Mouse (Mus musculus): ENCODE results near the gene Chd1l.
A peak's percentile ranks its signal among the peaks of the same experiment; 100 is the strongest.

Chd1l gene

DNA sequence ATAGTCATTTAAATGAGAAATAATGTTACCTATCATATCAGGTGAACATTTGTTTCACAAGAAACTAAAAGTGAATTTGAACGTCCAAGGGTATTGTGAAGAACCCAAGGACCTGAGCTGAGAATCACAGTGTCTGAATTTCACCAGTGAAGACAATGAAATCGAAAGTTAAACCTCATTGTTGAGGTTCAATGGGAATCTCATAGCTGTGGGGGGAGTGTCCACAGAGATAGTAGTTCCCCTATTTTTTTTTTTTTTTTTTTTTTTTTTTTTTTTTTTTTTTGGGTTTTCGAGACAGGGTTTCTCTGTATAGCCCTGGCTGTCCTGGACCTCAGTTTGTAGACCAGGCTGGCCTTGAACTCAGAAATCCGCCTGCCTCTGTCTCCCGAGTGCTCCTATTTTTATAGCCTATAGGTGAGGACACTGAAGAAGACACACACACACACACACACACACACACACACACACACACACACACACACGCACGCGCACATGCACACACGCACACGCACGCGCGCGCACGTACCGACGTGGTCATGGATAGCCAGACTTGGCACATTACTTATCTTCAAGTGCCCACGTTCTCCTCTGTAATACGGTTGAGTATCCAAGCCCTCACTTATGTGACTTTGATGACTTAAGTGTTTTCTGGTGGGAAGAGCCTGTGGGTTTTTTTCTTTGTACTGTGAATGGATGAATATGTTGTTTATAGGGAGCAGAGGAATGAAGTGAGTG, 7.3 kb upstream of the Chd1l start:
- no peak for DNase-seq (ENCODE audit: low read depth, low spot score)

DNA sequence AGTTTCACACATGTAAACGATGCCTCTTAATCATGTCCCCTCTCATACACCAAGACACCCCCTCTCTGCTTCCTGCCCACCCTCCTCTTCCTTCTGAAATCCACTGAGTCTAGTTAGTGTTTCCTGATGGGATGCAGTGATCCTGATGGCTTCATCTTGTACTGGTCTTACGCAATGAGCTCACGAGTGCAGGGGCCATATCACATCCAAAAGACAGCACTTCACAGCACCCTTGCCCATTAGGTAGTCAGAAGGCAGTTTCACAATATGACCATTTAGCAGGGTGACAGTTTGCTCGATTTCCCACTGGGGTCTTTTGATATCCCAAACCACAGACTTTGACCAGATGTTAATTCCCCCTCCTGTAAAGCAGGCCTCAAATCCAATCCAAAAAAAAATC, 5.9 kb upstream of the Chd1l start:
- DNase-seq (ENCODE audit: low read depth, low spot score) = no peak

DNA sequence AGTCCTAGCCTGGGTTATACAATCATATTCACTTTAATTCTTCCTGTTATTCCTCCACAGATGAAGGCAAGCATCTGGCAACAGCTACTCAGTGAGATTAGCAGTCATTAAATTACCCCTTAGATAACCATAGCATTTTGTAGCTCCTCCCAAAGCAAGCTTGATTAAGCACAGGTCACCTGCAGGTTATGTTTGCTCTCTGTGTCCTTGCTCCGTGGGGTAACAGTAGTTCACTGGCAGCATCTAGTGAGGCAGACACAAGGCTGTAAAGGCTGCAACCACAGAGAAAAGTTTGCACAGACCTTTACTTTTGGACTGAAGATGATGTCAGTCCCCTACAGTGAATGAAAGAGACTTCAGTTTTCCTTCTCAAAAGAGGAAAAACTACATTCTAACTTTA, 5.2 kb upstream of the Chd1l start:
- DNase-seq (ENCODE audit: low read depth, low spot score) = no peak

DNA sequence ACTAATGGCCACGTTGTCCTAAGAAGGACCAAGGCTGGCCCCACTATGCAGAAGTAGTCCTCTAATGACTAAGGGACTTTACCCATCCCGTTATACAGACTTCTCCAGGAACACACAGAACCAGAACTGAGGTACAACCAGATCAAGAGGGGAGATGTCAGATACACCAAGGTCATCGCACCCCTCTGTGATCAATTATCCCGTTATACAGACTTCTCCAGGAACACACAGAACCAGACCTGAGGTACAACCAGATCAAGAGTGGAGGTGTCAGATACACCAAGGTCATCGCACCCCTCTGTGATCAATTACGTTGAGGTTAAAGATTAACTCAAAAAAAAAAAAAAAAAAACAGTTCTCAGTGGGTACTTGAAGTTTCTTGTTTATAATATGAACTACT, 1.0 kb upstream of the Chd1l start:
- no peak for DNase-seq (ENCODE audit: low read depth, low spot score)

DNA sequence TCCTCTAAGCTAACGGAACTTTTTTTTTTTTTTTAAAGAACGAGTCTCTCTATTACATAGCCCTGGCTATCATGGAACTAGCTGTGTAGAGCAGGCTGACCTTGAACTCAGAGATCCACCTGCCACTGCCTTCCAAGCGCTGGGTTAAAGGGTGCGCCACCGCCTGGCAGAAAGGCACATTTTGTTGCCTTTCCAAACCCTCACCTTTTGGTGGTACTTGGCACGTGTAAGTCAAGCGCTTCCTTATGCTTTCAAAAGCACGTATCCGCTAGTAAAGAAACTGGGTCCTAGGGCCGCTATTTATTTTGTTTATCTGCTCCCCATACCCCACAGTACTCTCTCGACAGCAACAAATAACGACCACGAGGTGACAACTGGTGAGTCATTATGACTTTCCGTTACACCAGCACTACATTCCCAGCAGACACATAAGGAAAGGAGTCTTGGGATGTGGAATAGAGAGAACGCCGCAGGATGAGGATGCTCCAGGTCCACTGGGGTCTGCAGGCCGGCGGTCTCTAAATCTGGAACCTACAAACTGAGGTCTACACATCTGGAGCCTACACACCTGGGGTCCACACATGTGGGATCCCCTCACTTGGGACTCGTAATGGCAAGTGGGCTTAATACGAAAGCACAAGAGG, 680 bp downstream of the Chd1l start:
- no peak for DNase-seq (ENCODE audit: low read depth, low spot score)

DNA sequence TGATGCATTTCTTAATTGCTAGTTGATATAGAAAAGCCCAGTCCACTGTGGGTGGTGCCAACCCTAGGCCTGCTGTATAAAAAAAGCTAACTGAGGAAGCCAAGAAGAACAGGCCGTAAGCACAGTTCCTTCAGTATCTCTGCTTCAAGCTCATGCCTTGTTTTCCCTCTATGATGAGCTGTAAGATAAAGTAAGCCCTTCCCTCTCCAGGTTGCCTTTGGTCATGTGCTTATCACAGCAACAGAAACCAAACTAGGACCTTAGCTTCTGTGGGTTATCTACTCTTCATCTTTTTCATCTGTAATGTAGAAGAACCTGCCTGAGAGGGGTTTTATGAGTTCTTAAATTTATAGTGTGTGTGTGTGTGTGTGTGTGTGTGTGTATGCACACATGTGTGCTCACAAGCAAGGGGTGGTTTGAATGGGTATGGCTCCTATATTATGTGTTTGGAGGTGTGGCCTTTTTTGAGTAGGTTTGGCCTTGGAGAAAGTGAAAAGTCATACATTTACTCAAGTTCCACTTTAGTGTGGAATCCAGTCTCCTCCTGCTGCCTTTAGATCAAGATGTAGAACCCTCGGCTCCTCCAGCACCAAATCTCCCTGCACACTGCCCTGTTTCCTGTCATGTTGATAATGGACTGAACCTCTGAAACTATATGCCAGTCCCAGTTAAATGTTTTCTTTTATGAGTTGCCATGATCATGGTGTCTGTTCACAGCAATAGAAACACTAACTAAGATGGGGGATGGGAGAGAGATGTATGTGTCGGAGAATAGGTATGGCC, 9.8 kb downstream of the Chd1l start:
- DNase-seq (ENCODE audit: low read depth, low spot score) = no peak

DNA sequence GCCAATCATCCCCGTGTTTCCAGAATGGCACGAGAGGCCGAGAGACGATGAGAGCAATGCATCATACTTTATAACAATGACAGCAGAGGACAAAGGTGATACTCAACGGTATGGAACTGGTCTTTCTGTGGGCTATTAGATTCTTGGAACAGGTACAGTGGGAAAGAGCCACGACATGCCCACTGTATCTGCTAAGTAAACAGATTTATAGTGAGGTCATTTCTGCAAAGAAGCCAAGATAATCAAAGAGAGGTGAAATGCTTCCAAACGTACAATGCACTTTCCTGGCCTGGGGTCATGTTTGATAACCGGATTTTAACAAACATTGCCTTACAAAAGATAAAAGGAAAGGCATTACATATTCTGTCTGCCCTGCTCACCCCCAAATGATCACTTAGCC, 13.2 kb downstream of the Chd1l start:
- DNase-seq (ENCODE audit: low read depth, low spot score) = no peak

DNA sequence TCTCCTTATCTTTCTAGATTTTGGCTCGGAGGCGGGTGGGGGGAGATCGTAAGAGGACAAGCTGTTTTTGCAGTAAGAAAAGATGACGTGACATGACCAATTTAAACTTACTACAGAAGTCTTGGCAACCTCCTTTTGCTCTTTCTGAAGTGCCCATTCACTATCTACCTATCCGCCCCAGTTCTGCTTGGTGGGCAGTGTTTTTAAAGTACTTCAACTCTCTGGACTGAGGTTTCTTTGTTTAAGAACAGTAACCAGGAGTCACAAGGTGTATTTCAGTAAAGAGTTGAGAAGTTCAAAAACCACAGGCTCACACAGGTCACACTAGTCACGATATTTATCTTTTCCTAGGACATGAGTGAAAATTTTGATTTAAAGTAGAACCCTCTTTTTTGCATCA, 14.9 kb downstream of the Chd1l start:
- no peak for DNase-seq (ENCODE audit: low read depth, low spot score)

DNA sequence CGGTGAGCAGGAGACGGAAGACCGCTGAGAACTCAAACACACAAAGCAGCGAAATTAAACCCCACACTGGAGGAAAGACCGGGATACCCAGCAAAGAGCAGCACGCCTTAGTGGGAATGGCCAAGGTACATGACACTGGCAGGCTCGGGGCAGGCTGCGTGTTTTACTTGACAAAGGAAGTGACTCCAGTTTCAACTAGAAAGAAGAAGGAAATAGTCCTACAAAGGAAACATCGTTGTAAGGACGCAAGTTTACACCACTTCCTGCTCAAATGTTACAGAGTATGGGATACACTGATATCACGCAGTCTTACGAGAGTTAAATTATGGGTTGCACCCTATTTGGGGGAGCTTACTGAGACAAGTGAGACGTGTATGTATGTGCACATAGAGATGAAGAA, 15.9 kb downstream of the Chd1l start:
- no peak for DNase-seq (ENCODE audit: low read depth, low spot score)

DNA sequence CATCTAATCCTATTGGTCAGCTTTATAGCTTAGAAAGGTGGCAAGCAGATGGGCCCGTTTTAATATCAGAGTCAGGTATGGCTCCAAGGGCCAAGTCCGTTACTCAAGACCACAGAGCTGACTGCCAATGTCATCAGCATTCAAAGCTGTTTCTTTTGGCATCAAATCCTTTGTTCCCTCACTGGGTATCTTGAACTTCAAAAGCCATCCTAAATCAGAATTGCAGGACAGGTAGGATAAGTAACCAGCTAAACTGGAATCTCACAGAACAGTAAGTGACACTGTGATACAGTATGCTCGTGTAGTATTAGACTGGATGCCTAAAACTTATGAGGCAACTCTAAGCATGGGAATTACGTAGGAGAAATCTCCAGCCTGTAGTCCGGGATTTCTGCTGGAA, 16.9 kb downstream of the Chd1l start:
- no peak for DNase-seq (ENCODE audit: low read depth, low spot score)

DNA sequence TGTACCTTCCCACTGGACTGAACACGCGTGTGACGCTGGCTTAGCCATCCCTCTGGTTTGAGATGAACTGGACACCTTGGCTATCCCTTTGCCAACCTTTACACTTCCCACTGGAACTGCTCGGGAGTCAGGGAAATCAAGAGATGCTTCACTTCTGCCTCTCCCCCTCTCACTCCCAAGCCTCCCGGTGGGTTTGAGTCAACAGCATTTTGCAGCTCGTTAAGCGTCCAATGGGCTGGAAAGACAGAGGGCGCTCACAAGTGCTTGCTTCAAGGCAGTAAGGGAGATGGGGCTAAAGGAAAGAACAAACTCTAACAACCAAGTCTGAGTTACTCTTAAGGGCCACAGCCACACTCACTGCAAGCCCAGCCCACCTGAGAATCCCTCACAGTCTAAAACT, 19.3 kb downstream of the Chd1l start:
- no peak for DNase-seq (ENCODE audit: low read depth, low spot score)

DNA sequence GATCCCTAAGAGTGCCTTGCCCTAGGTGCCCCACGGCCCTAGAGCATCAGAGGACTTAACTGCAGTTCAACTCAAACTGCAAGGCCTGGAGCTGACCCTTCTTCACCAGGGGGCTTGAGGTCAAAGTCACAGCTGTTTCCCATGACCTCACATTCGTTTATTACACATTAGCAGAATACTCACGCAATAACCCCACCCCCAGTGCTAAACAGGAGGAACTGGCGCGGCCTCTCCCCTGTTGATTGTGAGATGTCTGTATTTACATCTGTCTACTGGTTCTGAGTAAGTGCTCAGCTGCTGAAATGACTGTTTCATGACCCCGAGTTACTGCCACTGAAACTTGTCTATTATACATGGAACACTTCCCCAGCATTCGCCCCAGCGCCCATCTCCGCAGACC, 22.3 kb downstream of the Chd1l start:
- no peak for DNase-seq (ENCODE audit: low read depth, low spot score)

DNA sequence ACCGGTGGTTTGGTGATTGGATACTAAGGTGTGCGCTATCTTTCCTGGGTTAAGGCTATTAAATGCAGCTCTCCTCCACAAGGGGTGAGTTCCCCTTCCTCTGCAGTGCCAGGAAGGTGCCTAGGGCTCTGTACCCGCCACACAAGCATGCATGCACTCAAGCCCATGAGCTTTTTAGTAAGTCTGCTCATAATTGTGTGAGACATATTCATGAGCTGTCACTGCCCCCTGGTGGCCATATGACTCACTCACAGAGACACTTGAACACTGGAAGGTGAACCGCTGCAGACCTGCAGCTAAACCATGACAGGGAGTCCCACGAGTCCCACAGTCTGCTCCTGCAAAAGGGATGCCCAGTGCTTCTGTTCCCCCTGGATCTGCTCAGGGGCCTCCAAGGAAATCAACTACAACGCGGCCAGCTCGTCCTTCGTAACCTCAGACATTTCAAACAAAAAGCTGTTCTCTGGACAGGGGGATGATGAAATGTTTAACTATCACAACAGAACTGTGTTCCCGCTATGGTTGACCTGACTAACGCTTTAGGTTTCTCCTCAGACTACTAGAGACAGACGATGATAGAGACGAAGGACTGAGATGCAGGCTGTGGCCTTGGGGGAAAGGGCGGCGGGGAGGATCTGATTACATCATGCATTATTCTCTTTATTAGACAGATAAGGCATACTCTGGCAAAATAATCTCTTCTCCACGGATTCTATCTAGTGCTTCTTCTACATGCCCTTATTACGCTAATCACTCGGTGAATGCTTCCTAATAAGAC, 24.4 kb downstream of the Chd1l start:
- peak; percentile 71 for DNase-seq (ENCODE audit: low read depth, low spot score)

DNA sequence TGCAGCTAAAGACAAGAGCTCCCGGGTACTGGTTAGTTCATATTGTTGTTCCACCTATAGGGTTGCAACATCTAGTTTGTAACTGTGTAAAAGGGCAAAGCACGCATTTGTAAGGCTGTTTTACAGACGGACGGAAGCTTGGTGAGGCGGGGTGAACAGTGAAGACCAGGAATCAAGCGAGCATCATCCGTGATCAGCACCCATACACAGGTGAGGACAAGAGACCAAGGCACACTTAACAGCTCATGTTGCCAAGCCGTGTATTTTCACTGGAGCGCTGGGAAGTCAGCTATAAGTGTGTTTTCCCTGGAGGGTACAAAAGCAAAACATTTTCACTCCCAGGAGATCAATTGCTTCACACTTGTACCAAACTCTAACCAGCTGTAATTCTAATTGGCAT, 36.2 kb downstream of the Chd1l start:
- DNase-seq (ENCODE audit: low read depth, low spot score) = no peak

DNA sequence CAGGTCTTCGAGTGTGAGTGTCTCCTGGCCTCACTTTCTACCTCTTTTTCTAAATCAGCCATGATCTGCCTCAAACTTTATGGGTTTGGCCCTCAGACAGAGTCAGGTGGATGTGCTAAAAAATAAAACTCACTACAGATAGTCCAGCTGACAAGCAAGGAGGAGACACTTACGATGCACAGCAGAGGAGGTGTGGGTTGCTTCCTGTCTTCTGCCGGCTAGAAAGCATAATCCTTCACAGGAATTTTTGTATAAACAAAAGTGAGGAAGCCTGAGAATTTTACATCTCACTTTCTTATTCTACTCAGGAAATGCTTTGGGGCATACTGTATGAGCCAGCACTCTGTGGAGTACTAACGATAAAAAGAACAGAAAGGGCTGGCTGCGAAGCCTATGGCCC, 45.4 kb downstream of the Chd1l start:
- DNase-seq (ENCODE audit: low read depth, low spot score) = no peak

DNA sequence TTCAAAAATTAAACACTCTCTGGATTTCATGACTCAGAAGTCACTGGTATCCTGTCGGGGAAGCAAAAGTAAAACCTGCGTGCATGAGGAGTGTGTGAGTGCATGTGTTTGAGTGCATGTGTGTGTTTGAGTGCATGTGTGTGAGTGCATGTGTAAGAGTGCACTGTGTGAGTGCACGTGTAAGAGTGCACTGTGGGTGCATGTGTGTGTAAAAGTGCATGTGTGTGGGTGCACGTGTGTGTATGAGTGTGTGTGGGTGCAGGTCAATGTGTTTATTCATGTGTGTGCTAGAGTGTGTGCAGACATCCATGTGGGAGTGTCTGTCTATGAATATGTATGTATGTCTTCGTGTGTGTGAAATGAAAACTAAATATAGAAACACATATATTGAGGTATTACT, 51.4 kb downstream of the Chd1l start:
- DNase-seq (ENCODE audit: low read depth, low spot score) = no peak

DNA sequence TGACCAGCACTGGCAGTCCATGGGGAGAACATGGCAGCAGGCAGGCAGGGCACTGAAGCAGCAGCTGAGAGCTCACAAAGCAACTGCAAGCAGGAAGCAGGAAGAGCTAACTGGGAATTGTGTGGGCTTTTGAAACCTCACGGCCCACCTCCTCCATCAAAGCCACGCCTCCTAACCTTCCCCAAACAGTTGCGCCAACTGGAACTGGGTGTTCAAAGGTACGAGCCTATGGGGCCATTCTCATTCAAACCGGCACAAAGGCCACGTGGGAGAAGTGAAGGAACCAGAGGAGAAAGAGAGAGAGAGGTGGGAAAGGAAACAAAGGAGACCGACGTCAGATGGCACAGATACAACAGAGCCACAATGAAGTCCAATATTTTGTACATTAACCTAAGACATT, 63.8 kb downstream of the Chd1l start:
- DNase-seq (ENCODE audit: low read depth, low spot score) = no peak

DNA sequence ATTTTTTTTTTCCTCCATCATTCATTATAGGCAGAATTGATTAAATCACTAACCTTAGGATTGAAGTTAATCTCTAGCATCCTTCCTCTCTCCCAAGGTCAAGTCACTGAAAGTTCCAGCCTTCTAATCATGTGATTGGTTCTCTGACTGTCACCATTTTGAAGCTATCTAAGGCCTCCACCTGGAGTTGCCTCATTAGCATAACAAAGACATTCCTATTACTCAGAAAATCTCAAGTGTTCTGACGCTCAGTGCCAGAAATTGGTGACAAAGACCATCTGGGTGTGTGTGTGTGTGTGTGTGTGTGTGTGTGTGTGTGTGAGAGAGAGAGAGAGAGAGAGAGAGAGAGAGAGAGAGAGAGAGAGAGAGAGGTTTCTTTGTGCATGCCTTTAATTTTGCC, 69.8 kb downstream of the Chd1l start:
- no peak for DNase-seq (ENCODE audit: low read depth, low spot score)

DNA sequence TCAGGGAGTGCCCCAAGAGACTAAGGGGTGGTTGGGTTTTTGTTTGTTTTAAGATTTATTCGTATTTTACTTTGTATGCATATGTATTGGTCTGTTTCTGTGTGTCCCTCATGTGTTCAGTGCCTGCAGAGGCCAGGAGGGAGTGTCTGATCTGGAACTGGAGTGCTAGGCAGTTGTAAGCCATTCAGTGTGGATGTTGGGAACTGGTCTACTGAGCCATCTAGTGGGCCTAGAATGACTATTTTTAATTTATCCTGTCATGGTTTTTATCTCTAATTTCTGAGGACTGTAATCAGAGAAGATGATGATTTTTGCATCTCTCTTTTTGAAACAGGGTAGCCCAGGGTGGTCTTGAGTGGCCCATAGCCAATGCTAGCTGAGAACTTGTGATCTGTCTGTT, 71.4 kb downstream of the Chd1l start:
- DNase-seq (ENCODE audit: low read depth, low spot score) = no peak

DNA sequence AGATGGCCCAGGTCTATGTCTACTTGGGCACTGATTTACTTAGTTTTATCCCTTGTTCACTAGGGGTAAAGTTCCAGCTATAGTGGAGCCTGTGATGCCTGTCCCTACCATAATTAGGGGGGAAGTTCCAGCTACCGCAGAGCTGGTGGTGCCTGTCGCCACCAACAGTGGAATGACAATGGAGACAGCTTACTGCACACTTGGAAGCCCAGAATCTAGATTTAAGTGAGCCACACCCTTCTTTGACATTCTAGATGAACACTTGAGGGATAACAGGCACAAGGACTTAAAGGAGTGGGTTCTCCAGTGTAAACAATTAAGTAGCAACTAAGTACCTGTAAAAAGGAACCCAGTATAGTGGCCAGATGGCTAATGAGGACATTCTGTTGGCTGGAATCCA, 73.0 kb downstream of the Chd1l start:
- no peak for DNase-seq (ENCODE audit: low read depth, low spot score)

DNA sequence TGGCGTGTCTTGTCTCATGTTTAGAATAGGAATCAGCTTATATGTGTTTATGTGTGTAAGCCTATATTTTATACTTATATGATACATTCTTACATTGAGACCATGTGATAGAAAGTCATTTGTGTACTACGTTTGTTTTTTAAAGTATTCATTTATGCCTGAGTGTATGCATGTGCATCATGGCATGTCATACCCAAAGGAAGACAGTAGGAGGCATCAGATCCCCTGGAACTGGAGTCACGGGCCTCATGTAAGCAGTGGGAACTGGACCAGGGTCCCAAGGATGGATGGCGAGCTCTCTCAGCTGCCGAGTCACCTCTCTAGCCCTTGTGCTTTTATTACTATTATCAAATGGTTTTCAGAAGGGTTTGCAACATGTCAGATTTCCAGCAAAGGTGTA, 74.3 kb downstream of the Chd1l start:
- no peak for DNase-seq (ENCODE audit: low read depth, low spot score)

DNA sequence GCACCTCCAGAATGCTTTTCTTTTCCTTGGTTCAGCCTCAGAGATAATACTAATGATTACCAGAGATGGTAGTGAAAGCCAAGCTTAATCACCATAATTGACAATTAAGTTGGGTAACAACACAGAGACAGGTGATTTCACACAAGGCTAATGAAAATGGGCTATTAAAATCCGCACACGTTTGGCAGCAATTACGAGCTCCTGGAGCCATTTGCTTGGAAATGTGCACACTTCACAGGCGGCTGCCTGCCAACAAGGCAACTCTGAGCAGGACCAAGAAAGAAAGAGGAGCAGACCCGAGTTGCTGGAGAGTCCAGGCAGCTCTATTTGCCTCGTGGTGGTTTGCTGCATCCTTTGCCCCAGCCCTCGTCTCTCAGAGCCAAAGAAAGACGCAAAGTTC, 84.5 kb downstream of the Chd1l start:
- DNase-seq (ENCODE audit: low read depth, low spot score) = no peak
